Mouse (Mus musculus) kidney, adult 18-20 months (tissue): ENCODE results near the gene Dph1.

ENCODE experiments used
- DNase-seq: peaks from one replicate; pipeline ENCODE4 v3.0.0; 2021

The Dph1 gene

DNA sequence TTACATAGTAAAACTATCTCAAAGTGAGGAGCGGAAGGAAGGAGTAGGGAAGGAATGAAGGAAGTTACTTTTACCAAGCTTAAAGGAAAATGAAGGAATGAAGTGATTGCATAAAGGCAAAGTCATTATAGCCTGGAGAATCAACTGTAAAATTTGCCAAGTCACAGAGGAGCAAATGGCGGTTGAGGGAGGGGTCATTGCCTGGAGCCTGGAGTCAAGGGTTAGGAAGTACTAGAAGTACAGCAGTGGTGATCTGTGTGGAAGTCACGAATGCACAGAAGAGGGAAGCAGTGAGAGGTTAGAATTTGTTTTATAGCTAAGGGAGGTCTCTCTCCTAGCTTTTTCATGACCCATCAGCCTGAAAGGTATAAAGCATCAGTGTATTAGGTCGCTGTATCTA, 59.7 kb downstream of the Dph1 start:
- DNase-seq, result no peak

DNA sequence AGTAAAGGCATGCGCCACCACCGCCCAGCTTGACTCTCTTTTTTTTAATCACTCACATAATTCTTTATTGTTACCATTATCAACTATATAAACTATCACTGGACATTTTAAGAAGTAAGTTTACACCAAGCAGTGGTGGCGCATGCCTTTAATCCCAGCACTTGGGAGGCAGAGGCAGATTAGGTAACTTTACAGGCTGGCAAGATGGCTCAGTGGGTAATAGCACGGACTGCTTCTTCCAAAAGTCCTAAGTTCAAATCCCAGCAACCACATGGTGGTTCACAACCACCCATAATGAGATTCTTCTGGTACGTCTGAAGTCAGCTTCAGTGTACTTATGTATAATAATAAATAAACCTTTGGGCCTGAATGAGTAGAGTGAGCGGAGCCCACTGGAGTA, 61.6 kb downstream of the Dph1 start:
- no peak for DNase-seq
